Mouse (Mus musculus) hindbrain, embryonic 15.5 days (tissue): ENCODE results near the gene Rnf225. TPM values are rescaled to one million over a fixed set of nuclear protein-coding genes. Genes with fewer than 3 reads are reported as not detected.

Experiments
- ATAC-seq: fragments of 200-750 bp; cut with Nextera tagmentation; 2 replicates; pipeline ENCODE4 v1.8.0; 2017; ENCODE audit warnings: low read depth, moderate number of reproducible peaks, moderate TSS enrichment; ENCODE audit not compliant: low FRiP score
- H3K27ac ChIP-seq: fragments of 300-500 bp; sonication (generic); replicated peaks from 2 replicates; pipeline ENCODE4 v1.5.1; 2015; ENCODE audit warnings: mild to moderate bottlenecking, inconsistent platforms
- H3K27me3 ChIP-seq: fragments of 300-500 bp; sonication (generic); 2 replicates; pipeline ENCODE4 v1.6.1; 2015; ENCODE audit warnings: control low read depth, inconsistent platforms
- H3K36me3 ChIP-seq: fragments of 300-500 bp; sonication (generic); 2 replicates; pipeline ENCODE4 v1.6.1; 2015; ENCODE audit warnings: control low read depth, inconsistent platforms
- H3K4me1 ChIP-seq: fragments of 300-500 bp; sonication (generic); replicated peaks from 2 replicates; pipeline ENCODE4 v1.6.1; 2015; ENCODE audit warnings: control low read depth, inconsistent platforms
- H3K4me2 ChIP-seq: fragments of 300-500 bp; sonication (generic); 2 replicates; pipeline ENCODE4 v1.6.1; 2015; ENCODE audit warnings: moderate library complexity, mild to moderate bottlenecking, inconsistent platforms
- H3K4me3 ChIP-seq: fragments of 300-500 bp; sonication (generic); 2 replicates; pipeline ENCODE4 v1.5.1; 2015; ENCODE audit warnings: mild to moderate bottlenecking, inconsistent platforms
- H3K9ac ChIP-seq: fragments of 300-500 bp; sonication (generic); 2 replicates; pipeline ENCODE4 v1.6.1; 2015; ENCODE audit warnings: inconsistent platforms
- H3K9me3 ChIP-seq: fragments of 300-500 bp; sonication (generic); 2 replicates; pipeline ENCODE4 v1.6.1; 2016; ENCODE audit warnings: control low read depth, inconsistent platforms
- WGBS: fragments of 180-500 bp; shearing (Covaris S2); methylation state at CpG from one replicate; pipeline ENCODE4 v1.1.7; 2015; 5-methylcytosine and 5-hydroxymethylcytosine counted together
- polyA plus RNA-seq: library from polyadenylated mRNA; unstranded; fragments of >200 nt; fragmentation: Nextera tagmentation; extraction: Ambion mirVana; gene quantifications from 2 replicates; pipeline ENCODE4 v1.2.1, GENCODE M21; 2015

Gene Rnf225
- polyA plus RNA-seq, 1 experiment from 2014 or later: 1.1 TPM

- peak overlapping the region; percentile 94 for H3K27ac ChIP-seq
- H3K36me3 ChIP-seq: peaks cover 26% of the 10 kb centered on the region
- no peaks in the 10 kb centered on the region for H3K9me3 ChIP-seq
- H3K4me1 ChIP-seq: peaks cover 27% of the 10 kb centered on the region
- peak overlapping the region; percentile 88 for H3K9ac ChIP-seq
- H3K27me3 ChIP-seq: no peaks in the 10 kb centered on the region
- peak overlapping the region; percentile 88 for H3K4me2 ChIP-seq
- H3K4me3 ChIP-seq: peak overlapping the region; percentile 79
- 0% methylated on average over 28 of the region's 29 CpGs for WGBS
- ATAC-seq: no peak
Observed at GRCm38 (mm10) chr7:12966104-12966845, 39.1 kb downstream of the Rnf225 start.

GRCm38 (mm10) chr7:12970906-12971305 is 43.7 kb downstream of the Rnf225 start:
- no peak for ATAC-seq
- Histone ChIP-seq H3K9me3 (no peaks in the 10 kb centered on the region), H3K4me3 (no peak overlapping the region), H3K9ac (no peak overlapping the region), H3K27me3 (no peaks in the 10 kb centered on the region), H3K4me2 (no peak overlapping the region), H3K27ac (no peak overlapping the region), H3K36me3 (peaks cover 40% of the 10 kb centered on the region), H3K4me1 (peaks cover 17% of the 10 kb centered on the region)
- WGBS: 95% methylated on average over 25 of the region's 25 CpGs

GRCm38 (mm10) chr7:12977682-12978389 is 50.6 kb downstream of the Rnf225 start, which contains the start of gene Zfp446:
TSS of gene Zfp446 (plus strand) at chr7:12977848.
- Histone ChIP-seq H3K4me2 (peak within 1 kb of the TSS; percentile 89), H3K9ac (peak within 1 kb of the TSS; percentile 71), H3K27ac (peak within 1 kb of the TSS; percentile 99), H3K4me1 (peaks cover 17% of the 10 kb centered on the region), H3K36me3 (no peaks in the 10 kb centered on the region; the same call in 1 of the 2 replicates), H3K9me3 (no peaks in the 10 kb centered on the region), H3K27me3 (no peaks in the 10 kb centered on the region), H3K4me3 (peak within 1 kb of the TSS; percentile 64)
- under 1% methylated on average over 48 of the region's 49 CpGs for whole genome bisulfite sequencing
- ATAC-seq: peak; percentile 98

GRCm38 (mm10) chr7:12978931-12979722 is 51.9 kb downstream of the Rnf225 start:
- Histone ChIP-seq H3K27me3 (no peaks in the 10 kb centered on the region), H3K4me1 (peaks cover 17% of the 10 kb centered on the region), H3K4me3 (peak overlapping the region; percentile 64), H3K27ac (peak overlapping the region; percentile 99), H3K9me3 (no peaks in the 10 kb centered on the region), H3K36me3 (no peaks in the 10 kb centered on the region; the same call in 1 of the 2 replicates), H3K9ac (0 out of 2 replicates have a peak overlapping the region, but pooled peaks have one; percentile 71), H3K4me2 (peak overlapping the region; percentile 89)
- no peak for ATAC-seq
- WGBS: 90% methylated on average over 18 of the region's 18 CpGs

GRCm38 (mm10) chr7:12979776-12980175 is 52.6 kb downstream of the Rnf225 start:
- Histone ChIP-seq H3K9ac (no peak overlapping the region), H3K27me3 (no peaks in the 10 kb centered on the region), H3K27ac (no peak overlapping the region), H3K36me3 (no peaks in the 10 kb centered on the region; the same call in 1 of the 2 replicates), H3K4me1 (peaks cover 17% of the 10 kb centered on the region), H3K4me2 (no peak overlapping the region), H3K9me3 (no peaks in the 10 kb centered on the region), H3K4me3 (no peak overlapping the region)
- 77% methylated on average over 6 of the region's 6 CpGs for WGBS
- no peak for ATAC-seq

GRCm38 (mm10) chr7:12980291-12980690 is 53.1 kb downstream of the Rnf225 start:
- H3K36me3 ChIP-seq: no peaks in the 10 kb centered on the region; the same call in 1 of the 2 replicates
- ATAC-seq: no peak
- no peak overlapping the region for H3K4me3 ChIP-seq
- peaks cover 17% of the 10 kb centered on the region for H3K4me1 ChIP-seq
- H3K9ac ChIP-seq: no peak overlapping the region
- H3K9me3 ChIP-seq: no peaks in the 10 kb centered on the region
- no peaks in the 10 kb centered on the region for H3K27me3 ChIP-seq
- WGBS: 82% methylated on average over 7 of the region's 7 CpGs
- H3K4me2 ChIP-seq: no peak overlapping the region
- no peak overlapping the region for H3K27ac ChIP-seq

Other genes with a start within 250 kb of the Rnf225 start
- not detected in 2 replicates for gene Vmn2r55, start 242.4 kb upstream of the Rnf225 start, polyA plus RNA-seq
- gene Vmn2r56, start 192.4 kb upstream of the Rnf225 start, polyA plus RNA-seq: 0.01 TPM in 1 of 2 replicates, not detected in the other
- gene Zscan18, start 123.8 kb upstream of the Rnf225 start, polyA plus RNA-seq: 28.2 and 33.1 TPM in 2 replicates
- gene Zfp329, start 108.6 kb upstream of the Rnf225 start, polyA plus RNA-seq: 28.3 and 30.0 TPM in 2 replicates
- gene Zfp110, start 92.7 kb upstream of the Rnf225 start, polyA plus RNA-seq: 26.2 and 27.6 TPM in 2 replicates
- 7.5 TPM in 2 replicates for gene Zfp128, start 46.2 kb upstream of the Rnf225 start, polyA plus RNA-seq
- 9.9 and 12.4 TPM in 2 replicates for gene Zscan22, start 29.6 kb upstream of the Rnf225 start, polyA plus RNA-seq
- 549 and 585 TPM in 2 replicates for gene Rps5, start 5.1 kb upstream of the Rnf225 start, polyA plus RNA-seq
- 13.4 and 13.6 TPM in 2 replicates for gene Zfp324, start 38.4 kb downstream of the Rnf225 start, polyA plus RNA-seq
- 11.7 and 11.8 TPM in 2 replicates for gene Zfp446, start 50.4 kb downstream of the Rnf225 start, polyA plus RNA-seq
- 0.39 and 0.45 TPM in 2 replicates for gene Slc27a5, start 70.8 kb downstream of the Rnf225 start, polyA plus RNA-seq
- 217 and 230 TPM in 2 replicates for gene Trim28, start 71.7 kb downstream of the Rnf225 start, polyA plus RNA-seq
- 40.7 and 42.5 TPM in 2 replicates for gene Zbtb45, start 82.6 kb downstream of the Rnf225 start, polyA plus RNA-seq
- gene Chmp2a, start 107.4 kb downstream of the Rnf225 start, polyA plus RNA-seq: 170 and 171 TPM in 2 replicates
- gene Ube2m, start 110.9 kb downstream of the Rnf225 start, polyA plus RNA-seq: 162 and 163 TPM in 2 replicates
- 9.0 and 9.3 TPM in 2 replicates for gene Mzf1, start 127.3 kb downstream of the Rnf225 start, polyA plus RNA-seq
- 0.13 and 0.14 TPM in 2 replicates for gene Vmn1r85, start 167.8 kb downstream of the Rnf225 start, polyA plus RNA-seq
- 0.03 TPM in 1 of 2 replicates, not detected in the other for gene Vmn1r86, start 192.5 kb downstream of the Rnf225 start, polyA plus RNA-seq
- not detected in 2 replicates for gene Vmn1r87, start 212.7 kb downstream of the Rnf225 start, polyA plus RNA-seq
- gene Vmn1r88, start 232.2 kb downstream of the Rnf225 start, polyA plus RNA-seq: not detected in 2 replicates